In genomic region chr12:32017636-32018375, GRCm38 (mm10) we compare ENCODE assay signal across 9 mouse cellular contexts. TPM values are rescaled to one million over a fixed set of nuclear protein-coding genes. Genes with fewer than 3 reads are reported as not detected.
A peak's percentile ranks its signal among the peaks of the same experiment; 100 is the strongest.
DNase-seq lines count a peak whose midpoint lies in the region; ATAC-seq and TF ChIP-seq lines count a peak whose summit lies in the region.
"Had no signal": no experiment of that assay in that cellular context is flagged by ENCODE, and none has a peak within 500 bp of the region (broad histone marks: within the 10 kb centered on the region; RNA-seq: fewer than 3 reads in every experiment).

No protein-coding gene starts in this region.

- H3K9ac ChIP-seq in embryonic facial prominence, embryonic 14.5 days (ENCODE audit: low read depth, low read length), result no peak overlapping the region
- no peak overlapping the region for H3K9ac ChIP-seq in liver, adult 2 months (ENCODE audit: low read depth, low read length)
- no peak overlapping the region for H3K9ac ChIP-seq in kidney, embryonic 16.5 days (replicated peaks; ENCODE audit: low read length)
- H3K9ac ChIP-seq: embryonic facial prominence, embryonic 15.5 days had no signal

- no peaks in the 10 kb centered on the region for H3K79me2 ChIP-seq in liver, adult 2 months (ENCODE audit: control insufficient read depth, insufficient read depth, low read length)

- H3K9me3 ChIP-seq in embryonic facial prominence, embryonic 14.5 days (ENCODE audit: control insufficient read depth, low read length), result no peaks in the 10 kb centered on the region
- no peaks in the 10 kb centered on the region for H3K9me3 ChIP-seq in embryonic facial prominence, embryonic 10.5 days
- H3K9me3 ChIP-seq in kidney, embryonic 16.5 days (ENCODE audit: low read length), result no peaks in the 10 kb centered on the region
- H3K9me3 ChIP-seq: embryonic facial prominence, embryonic 15.5 days had no signal

- TF ChIP-seq CTCF in liver, adult 2 months (IDR thresholded peaks at IDR 0.05; ENCODE audit: low read depth, low read length), result no peak

- DNase-seq in embryonic facial prominence, embryonic 14.5 days (ENCODE audit: low spot score), result peak; percentile 13
- no peak for DNase-seq in embryonic facial prominence, embryonic 10.5 days (ENCODE audit: low spot score)
- peak; percentile 33 for DNase-seq in c-Kit-negative CD71-positive TER-119-positive erythroid progenitor cells, embryonic 14.5 days (ENCODE audit: low read depth, low spot score)
- DNase-seq in liver, adult 2 months (ENCODE audit: extremely low read depth, low read depth, low spot score), result peak; percentile 19
- no peak for DNase-seq in layer of hippocampus, postnatal 14 days (ENCODE audit: low spot score in 2 of 2)
- no peak for DNase-seq in gastrocnemius, postnatal 14 days

- H3K4me3 ChIP-seq in embryonic facial prominence, embryonic 14.5 days (ENCODE audit: low read depth, low read length), result no peak overlapping the region
- no peak overlapping the region for H3K4me3 ChIP-seq in embryonic facial prominence, embryonic 10.5 days
- H3K4me3 ChIP-seq in liver, adult 2 months (ENCODE audit: insufficient read depth, low read depth, low read length), result no peak overlapping the region
- no peak overlapping the region for H3K4me3 ChIP-seq in kidney, embryonic 16.5 days (ENCODE audit: low read length)
- H3K4me3 ChIP-seq: embryonic facial prominence, embryonic 15.5 days had no signal

- H3K4me1 ChIP-seq in embryonic facial prominence, embryonic 14.5 days (ENCODE audit: control insufficient read depth, insufficient read depth, low read length), result peaks cover 9% of the 10 kb centered on the region; the same call in 1 of the 2 replicates
- H3K4me1 ChIP-seq in embryonic facial prominence, embryonic 10.5 days, result peaks cover 34% of the 10 kb centered on the region
- no peaks in the 10 kb centered on the region; the same call in 1 of the 2 replicates for H3K4me1 ChIP-seq in liver, adult 2 months (ENCODE audit: control insufficient read depth, insufficient read depth, low read length)
- H3K4me1 ChIP-seq in kidney, embryonic 16.5 days (ENCODE audit: insufficient read depth, low read length), result peaks cover 8% of the 10 kb centered on the region

- no peak for ATAC-seq in embryonic facial prominence, embryonic 14.5 days (ENCODE audit: low read depth)
- ATAC-seq in neutrophil, adult 5-6 weeks (ENCODE audit: extremely low read depth, insufficient number of reproducible peaks, low FRiP score, poor library complexity, severe bottlenecking), result peak; percentile 80
- no peak for ATAC-seq in kidney, embryonic 16.5 days (ENCODE audit: low FRiP score, low TSS enrichment)

- H3K27me3 ChIP-seq in embryonic facial prominence, embryonic 14.5 days (replicated peaks; ENCODE audit: control insufficient read depth, insufficient read depth, low read length), result no peaks in the 10 kb centered on the region
- H3K27me3 ChIP-seq in embryonic facial prominence, embryonic 10.5 days (replicated peaks; ENCODE audit: low read depth, poor library complexity, severe bottlenecking), result no peaks in the 10 kb centered on the region
- no peaks in the 10 kb centered on the region for H3K27me3 ChIP-seq in liver, adult 2 months (ENCODE audit: control insufficient read depth, insufficient read depth, low read length)
- H3K27me3 ChIP-seq in kidney, embryonic 16.5 days (ENCODE audit: insufficient read depth, low read length), result no peaks in the 10 kb centered on the region
- H3K27me3 ChIP-seq: embryonic facial prominence, embryonic 15.5 days had no signal

- no peak for TF ChIP-seq POLR2A in liver, adult 2 months (IDR thresholded peaks at IDR 0.05; ENCODE audit: extremely low read depth, insufficient read depth, low read length)

- H3K27ac ChIP-seq in embryonic facial prominence, embryonic 14.5 days (replicated peaks; ENCODE audit: low read depth, low read length), result no peak overlapping the region
- H3K27ac ChIP-seq in embryonic facial prominence, embryonic 10.5 days (replicated peaks), result no peak overlapping the region
- no peak overlapping the region for H3K27ac ChIP-seq in liver, adult 2 months (replicated peaks; ENCODE audit: insufficient read depth, low read depth, low read length)
- no peak overlapping the region for H3K27ac ChIP-seq in kidney, embryonic 16.5 days (ENCODE audit: low read length)
- H3K27ac ChIP-seq: embryonic facial prominence, embryonic 15.5 days had no signal

- no peaks in the 10 kb centered on the region for H3K36me3 ChIP-seq in embryonic facial prominence, embryonic 14.5 days (ENCODE audit: control insufficient read depth, insufficient read depth, low read length)
- H3K36me3 ChIP-seq in embryonic facial prominence, embryonic 10.5 days (replicated peaks), result no peaks in the 10 kb centered on the region
- no peaks in the 10 kb centered on the region for H3K36me3 ChIP-seq in liver, adult 2 months (ENCODE audit: control insufficient read depth, insufficient read depth, low read length)
- H3K36me3 ChIP-seq in kidney, embryonic 16.5 days (ENCODE audit: insufficient read depth, low read length), result no peaks in the 10 kb centered on the region
- H3K36me3 ChIP-seq: embryonic facial prominence, embryonic 15.5 days had no signal

- intact Hi-C loops in gastrocnemius, postnatal 14 days (cut with DNase I; ENCODE audit: low total_unique reads), result no loop called here

- no peak overlapping the region for H3K4me2 ChIP-seq in embryonic facial prominence, embryonic 14.5 days (ENCODE audit: low read depth, low read length)
- no peak overlapping the region for H3K4me2 ChIP-seq in kidney, embryonic 16.5 days (replicated peaks; ENCODE audit: low read depth, low read length)
- H3K4me2 ChIP-seq: embryonic facial prominence, embryonic 15.5 days had no signal

- 48% methylated on average over 7 of the region's 7 CpGs for WGBS in embryonic facial prominence, embryonic 14.5 days
- 64% methylated on average over 7 of the region's 7 CpGs for WGBS in embryonic facial prominence, embryonic 10.5 days
- 25% methylated on average over 7 of the region's 7 CpGs for WGBS in liver, adult 2 months
- 35% methylated on average over 7 of the region's 7 CpGs for WGBS in kidney, embryonic 16.5 days

RNA-seq across cellular contexts. Expression of gene Prkar2b, which starts 43.3 kb away (rescaled TPM):
- polyA plus RNA-seq in embryonic facial prominence, embryonic 14.5 days (2014; fragmentation: Nextera tagmentation; extraction: Ambion mirVana), result 35.8 and 41.0 TPM in 2 replicates
- 34.3 and 37.9 TPM in 2 replicates for polyA plus RNA-seq in embryonic facial prominence, embryonic 10.5 days (2016; fragmentation: Nextera tagmentation; extraction: Ambion mirVana)
- total RNA-seq in liver, adult 2 months (2014; rRNA removed), result 0.55 and 1.3 TPM in 2 replicates
- polyA plus RNA-seq in liver, adult 2 months (2012; rRNA removed), result 0.06 and 0.07 TPM in 2 replicates
- total RNA-seq in neutrophil, adult 5-6 weeks (2017), result 39.8 and 41.3 TPM in 2 replicates
- polyA plus RNA-seq in kidney, embryonic 16.5 days (2015; fragmentation: Nextera tagmentation; extraction: Ambion mirVana), result 17.4 and 18.7 TPM in 2 replicates
- total RNA-seq in layer of hippocampus, postnatal 14 days (2021), result 10 to 100 TPM; 43.9 to 46.2 TPM
- 1 to 10 TPM; 2.0 to 3.1 TPM for total RNA-seq in gastrocnemius, postnatal 14 days (2021)

Comparison
In these comparisons a context has a peak if more than half of its experiments do, and no peak if none do; other contexts are left out.
1. DNase-seq: peak in embryonic facial prominence, embryonic 14.5 days (single experiment), c-Kit-negative CD71-positive TER-119-positive erythroid progenitor cells, embryonic 14.5 days (single experiment) and liver, adult 2 months (single experiment); none in embryonic facial prominence, embryonic 10.5 days (single experiment), layer of hippocampus, postnatal 14 days (0 of 2) and gastrocnemius, postnatal 14 days (single experiment).